ENCODE assay signal across 8 mouse cellular contexts in the genomic region with DNA sequence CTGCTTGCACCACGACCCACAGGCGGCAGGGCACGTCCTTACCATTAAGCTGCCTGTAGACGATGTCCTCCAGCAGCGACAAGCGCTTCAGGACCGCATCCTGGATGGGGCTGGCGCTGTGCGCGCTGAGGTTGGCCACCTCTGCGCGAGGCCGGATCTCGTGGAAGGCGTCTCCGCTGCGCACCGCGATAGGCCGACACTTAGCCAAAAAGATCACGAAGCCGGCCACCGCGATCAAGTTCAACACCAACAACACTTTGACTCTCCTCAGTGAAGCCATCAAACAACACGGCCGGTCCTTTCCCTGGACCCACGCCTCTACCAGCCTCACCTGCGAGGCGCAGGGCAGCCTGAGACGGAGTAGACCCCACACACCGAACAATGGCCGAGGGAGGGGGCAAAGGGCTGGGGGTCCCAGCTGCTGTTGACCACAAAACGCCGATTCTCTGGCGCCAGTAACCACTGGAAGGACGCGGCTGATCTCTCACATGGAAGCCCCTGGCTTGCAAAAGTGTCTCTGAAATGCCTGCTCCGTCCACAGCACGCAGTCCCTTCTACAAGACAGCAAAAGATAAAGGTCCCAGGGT. TPM values are rescaled to one million over a fixed set of nuclear protein-coding genes. Genes with fewer than 3 reads are reported as not detected.
DNase-seq lines count a peak whose midpoint lies in the region; ATAC-seq lines count a peak whose summit lies in the region.

No protein-coding gene starts in this region.

- H3K9me3 ChIP-seq in liver, embryonic 12.5 days (replicated peaks), result no peaks in the 10 kb centered on the region
- no peaks in the 10 kb centered on the region; the same call in 1 of the 2 replicates for H3K9me3 ChIP-seq in forebrain, embryonic 13.5 days (replicated peaks)
- no peaks in the 10 kb centered on the region for H3K9me3 ChIP-seq in hindbrain, embryonic 14.5 days (ENCODE audit: control insufficient read depth, low read length)
- no peaks in the 10 kb centered on the region for H3K9me3 ChIP-seq in midbrain, embryonic 14.5 days (ENCODE audit: control insufficient read depth, low read length)

- 0 out of 2 replicates have a peak, but pooled peaks cover 3% of the 10 kb centered on the region for H3K4me1 ChIP-seq in liver, embryonic 12.5 days
- H3K4me1 ChIP-seq in forebrain, embryonic 13.5 days, result peaks cover 18% of the 10 kb centered on the region
- peaks cover 16% of the 10 kb centered on the region for H3K4me1 ChIP-seq in hindbrain, embryonic 14.5 days (replicated peaks; ENCODE audit: control insufficient read depth, insufficient read depth, low read length)
- no peaks in the 10 kb centered on the region for H3K4me1 ChIP-seq in midbrain, embryonic 14.5 days (ENCODE audit: control insufficient read depth, insufficient read depth, low read length)

- H3K36me3 ChIP-seq in liver, embryonic 12.5 days, result no peaks in the 10 kb centered on the region
- H3K36me3 ChIP-seq in forebrain, embryonic 13.5 days (ENCODE audit: poor library complexity, severe bottlenecking), result no peaks in the 10 kb centered on the region
- no peaks in the 10 kb centered on the region for H3K36me3 ChIP-seq in hindbrain, embryonic 14.5 days (replicated peaks; ENCODE audit: control insufficient read depth, insufficient read depth)
- H3K36me3 ChIP-seq in midbrain, embryonic 14.5 days (ENCODE audit: control insufficient read depth, insufficient read depth, low read length), result no peaks in the 10 kb centered on the region

- no peak overlapping the region for H3K9ac ChIP-seq in liver, embryonic 12.5 days
- peak overlapping the region; percentile 71 for H3K9ac ChIP-seq in forebrain, embryonic 13.5 days
- peak overlapping the region; percentile 79 for H3K9ac ChIP-seq in hindbrain, embryonic 14.5 days
- peak overlapping the region; percentile 70 for H3K9ac ChIP-seq in midbrain, embryonic 14.5 days (replicated peaks; ENCODE audit: low read length)

- ATAC-seq in liver, embryonic 12.5 days, result no peak
- no peak for ATAC-seq in forebrain, embryonic 13.5 days
- ATAC-seq in hindbrain, embryonic 14.5 days (ENCODE audit: low FRiP score), result no peak
- ATAC-seq in midbrain, embryonic 14.5 days (ENCODE audit: low FRiP score, low TSS enrichment), result no peak

- peaks cover 41% of the 10 kb centered on the region for H3K27me3 ChIP-seq in liver, embryonic 12.5 days (replicated peaks)
- peaks cover 25% of the 10 kb centered on the region for H3K27me3 ChIP-seq in forebrain, embryonic 13.5 days
- peaks cover 14% of the 10 kb centered on the region; the same call in 1 of the 2 replicates for H3K27me3 ChIP-seq in hindbrain, embryonic 14.5 days (ENCODE audit: control insufficient read depth, insufficient read depth, low read length)
- H3K27me3 ChIP-seq in midbrain, embryonic 14.5 days (ENCODE audit: control insufficient read depth, insufficient read depth, low read length), result peaks cover 14% of the 10 kb centered on the region

- peak overlapping the region; percentile 63 for H3K4me2 ChIP-seq in liver, embryonic 12.5 days
- peak overlapping the region; percentile 88 for H3K4me2 ChIP-seq in forebrain, embryonic 13.5 days
- H3K4me2 ChIP-seq in hindbrain, embryonic 14.5 days (replicated peaks), result peak overlapping the region; percentile 85
- H3K4me2 ChIP-seq in midbrain, embryonic 14.5 days (ENCODE audit: low read length), result peak overlapping the region; percentile 85

- peak overlapping the region; percentile 40; the same call in 1 of the 2 replicates for H3K4me3 ChIP-seq in liver, embryonic 12.5 days
- peak overlapping the region; percentile 53 for H3K4me3 ChIP-seq in forebrain, embryonic 13.5 days
- H3K4me3 ChIP-seq in hindbrain, embryonic 14.5 days (replicated peaks; ENCODE audit: low read length), result peak overlapping the region; percentile 60
- H3K4me3 ChIP-seq in midbrain, embryonic 14.5 days (replicated peaks; ENCODE audit: low read depth, low read length), result peak overlapping the region; percentile 69

- no peak for DNase-seq in liver
- peak; percentile 51 to 61 for DNase-seq in cerebellum, adult 18-20 months
- DNase-seq in hindbrain, embryonic 14.5 days (ENCODE audit: low spot score), result peak; percentile 34
- peak; percentile 55 for DNase-seq in midbrain, embryonic 14.5 days
- DNase-seq in urinary bladder, postnatal 14 days (ENCODE audit: low spot score), result no peak
- DNase-seq in T-cell, adult 2 months (ENCODE audit: low spot score), result no peak

- no peak overlapping the region for H3K27ac ChIP-seq in liver, embryonic 12.5 days
- no peak overlapping the region for H3K27ac ChIP-seq in forebrain, embryonic 13.5 days
- peak overlapping the region; percentile 89; the same call in 1 of the 2 replicates for H3K27ac ChIP-seq in hindbrain, embryonic 14.5 days
- H3K27ac ChIP-seq in midbrain, embryonic 14.5 days (replicated peaks; ENCODE audit: low read depth, low read length), result 0 out of 2 replicates have a peak overlapping the region, but pooled peaks have one; percentile 88

- 1% methylated on average over 39 of the region's 39 CpGs for WGBS in liver, embryonic 12.5 days (ENCODE audit: insufficient replicate concordance)
- under 1% methylated on average over 39 of the region's 39 CpGs for WGBS in forebrain, embryonic 13.5 days
- WGBS in hindbrain, embryonic 14.5 days, result under 1% methylated on average over 39 of the region's 39 CpGs
- under 1% methylated on average over 39 of the region's 39 CpGs for WGBS in midbrain, embryonic 14.5 days

RNA-seq across cellular contexts. Expression of a gene that starts 1.9 kb away (rescaled TPM):
- polyA plus RNA-seq in liver, embryonic 12.5 days (2016; fragmentation: Nextera tagmentation; extraction: Ambion mirVana), result 0.13 TPM in 1 of 2 replicates, not detected in the other
- 5.6 and 6.5 TPM in 2 replicates for polyA plus RNA-seq in forebrain, embryonic 13.5 days (2015; fragmentation: Nextera tagmentation; extraction: Ambion mirVana)
- polyA plus RNA-seq in hindbrain, embryonic 14.5 days (2014; fragmentation: Nextera tagmentation; extraction: Ambion mirVana), result 7.5 and 11.5 TPM in 2 replicates
- polyA plus RNA-seq in midbrain, embryonic 14.5 days (2014; fragmentation: Nextera tagmentation; extraction: Ambion mirVana), result 4.5 and 5.8 TPM in 2 replicates

Comparison
In these comparisons a context has a peak if more than half of its experiments do, and no peak if none do; other contexts are left out.
1. H3K27ac ChIP-seq: peak in hindbrain, embryonic 14.5 days (single experiment) and midbrain, embryonic 14.5 days (single experiment); none in liver, embryonic 12.5 days (single experiment) and forebrain, embryonic 13.5 days (single experiment).
2. DNase-seq: peak in cerebellum, adult 18-20 months (2 of 2), hindbrain, embryonic 14.5 days (single experiment) and midbrain, embryonic 14.5 days (single experiment); none in liver (single experiment), urinary bladder, postnatal 14 days (single experiment) and T-cell, adult 2 months (single experiment).
3. Peak in every context shown above with its lines, with median percentiles within 50 percentile points of each other: H3K4me2 ChIP-seq and H3K4me3 ChIP-seq.